8 mouse cellular contexts compared by ENCODE assay signal in the genomic region with DNA sequence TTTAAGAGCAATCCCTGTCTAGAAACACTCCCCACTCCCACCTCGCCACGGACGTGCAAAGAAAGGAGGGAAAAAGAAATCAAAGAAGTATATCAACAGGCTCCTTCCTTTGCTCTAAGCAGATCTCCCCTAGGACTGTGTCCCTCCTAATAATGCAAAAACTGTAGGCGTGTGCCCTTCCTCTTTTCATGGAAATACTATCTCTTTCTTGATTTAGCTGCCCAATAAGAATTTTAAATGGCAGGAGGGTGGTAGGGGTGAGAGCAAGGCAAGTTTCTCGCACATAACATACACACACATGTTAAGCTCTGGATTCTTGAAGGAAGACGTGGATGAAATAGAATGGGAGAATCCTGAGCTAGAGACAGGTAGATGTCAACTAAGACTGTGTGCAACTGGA. TPM values are rescaled to one million over a fixed set of nuclear protein-coding genes. Genes with fewer than 3 reads are reported as not detected.
DNase-seq lines count a peak whose midpoint lies in the region; ATAC-seq and TF ChIP-seq lines count a peak whose summit lies in the region.

No protein-coding gene starts in this region.

- H3K4me1 ChIP-seq in heart, embryonic 12.5 days (replicated peaks) = peaks cover 21% of the 10 kb centered on the region
- peaks cover 0 to 10% of the 10 kb centered on the region in 2 experiments; a peak in 2 of 4 replicates for H3K4me1 ChIP-seq in ES-E14 (ENCODE audit: control insufficient read depth in 2 of 2, insufficient read depth in 2 of 2, low read length in 2 of 2, poor library complexity in 1 of 2)
- peaks cover 39% of the 10 kb centered on the region for H3K4me1 ChIP-seq in hindbrain, embryonic 10.5 days (replicated peaks)
- H3K4me1 ChIP-seq in midbrain, embryonic 10.5 days = peaks cover 35% of the 10 kb centered on the region

- no peaks in the 10 kb centered on the region for H3K9me3 ChIP-seq in heart, embryonic 12.5 days (replicated peaks)
- H3K9me3 ChIP-seq in ES-E14 (ENCODE audit: control insufficient read depth, insufficient read depth, low read depth, low read length) = no peaks in the 10 kb centered on the region
- H3K9me3 ChIP-seq in hindbrain, embryonic 10.5 days = no peaks in the 10 kb centered on the region
- H3K9me3 ChIP-seq in midbrain, embryonic 10.5 days (replicated peaks) = no peaks in the 10 kb centered on the region

- H3K9ac ChIP-seq in heart, embryonic 12.5 days = peak overlapping the region; percentile 79; the same call in 1 of the 2 replicates
- H3K9ac ChIP-seq in ES-E14 (ENCODE audit: insufficient read depth, low read depth, low read length, poor library complexity, severe bottlenecking) = peak overlapping the region; percentile 34; the same call in 1 of the 2 replicates

- peak overlapping the region; percentile 74 for H3K4me3 ChIP-seq in heart, embryonic 12.5 days
- H3K4me3 ChIP-seq in ES-E14 (ENCODE audit: insufficient read depth in 1 of 2, low read depth in 1 of 2, low read length in 2 of 2, poor library complexity in 1 of 2, severe bottlenecking in 1 of 2) = peak overlapping the region in 1 of 2 experiments; percentile 68; a peak in 2 of 4 replicates
- H3K4me3 ChIP-seq in hindbrain, embryonic 10.5 days = peak overlapping the region; percentile 72
- peak overlapping the region; percentile 75 for H3K4me3 ChIP-seq in midbrain, embryonic 10.5 days

- no peak overlapping the region for H3K27ac ChIP-seq in heart, embryonic 12.5 days (ENCODE audit: poor library complexity, severe bottlenecking)
- no peak overlapping the region for H3K27ac ChIP-seq in ES-E14 (ENCODE audit: insufficient read depth, low read depth, low read length, poor library complexity, severe bottlenecking)
- H3K27ac ChIP-seq in hindbrain, embryonic 10.5 days = peak overlapping the region; percentile 87
- H3K27ac ChIP-seq in midbrain, embryonic 10.5 days (replicated peaks) = peak overlapping the region; percentile 85

- peak overlapping the region; percentile 93 for H3K4me2 ChIP-seq in heart, embryonic 12.5 days

- peaks cover 17% of the 10 kb centered on the region for H3K36me3 ChIP-seq in heart, embryonic 12.5 days
- peaks cover 5% of the 10 kb centered on the region; the same call in 1 of the 2 replicates for H3K36me3 ChIP-seq in ES-E14 (ENCODE audit: control insufficient read depth, insufficient read depth, low read length, poor library complexity, severe bottlenecking)
- peaks cover 23% of the 10 kb centered on the region for H3K36me3 ChIP-seq in hindbrain, embryonic 10.5 days
- peaks cover 22% of the 10 kb centered on the region for H3K36me3 ChIP-seq in midbrain, embryonic 10.5 days

- WGBS in heart, embryonic 12.5 days = 66% methylated on average over 6 of the region's 6 CpGs
- 70% methylated on average over 6 of the region's 6 CpGs for WGBS in hindbrain, embryonic 10.5 days
- 70% methylated on average over 6 of the region's 6 CpGs for WGBS in midbrain, embryonic 10.5 days

- in situ Hi-C loops in ES-E14 (cut with MboI; ENCODE audit: low sequenced_read_pairs in 2 of 2, unreplicated experiment in 2 of 2) = no loop called here

- H3K27me3 ChIP-seq in heart, embryonic 12.5 days (replicated peaks) = no peaks in the 10 kb centered on the region
- H3K27me3 ChIP-seq in hindbrain, embryonic 10.5 days (ENCODE audit: insufficient read depth, poor library complexity, severe bottlenecking) = no peaks in the 10 kb centered on the region
- H3K27me3 ChIP-seq in midbrain, embryonic 10.5 days (ENCODE audit: low read depth, poor library complexity, severe bottlenecking) = no peaks in the 10 kb centered on the region

- ATAC-seq in heart, embryonic 12.5 days (ENCODE audit: insufficient number of reproducible peaks, low FRiP score) = no peak

- DNase-seq in heart, adult 8-10 months (ENCODE audit: low spot score) = no peak
- DNase-seq in ES-E14 (ENCODE audit: low read depth, low spot score) = no peak
- DNase-seq in hindbrain, embryonic 10.5 days (ENCODE audit: low spot score) = no peak
- DNase-seq in midbrain, embryonic 10.5 days (ENCODE audit: low spot score) = no peak
- no peak for DNase-seq in urinary bladder, postnatal 14 days (ENCODE audit: low spot score)
- DNase-seq in natural killer cell, adult 2 months (ENCODE audit: low spot score in 2 of 2) = no peak
- no peak for DNase-seq in kidney, adult 8-10 months

TF ChIP-seq in ES-E14, 5 proteins besides CTCF, POLR2A, EP300 and RAD21:
- TF ChIP-seq ZC3H11A (IDR thresholded peaks at IDR 0.05; ENCODE audit: borderline replicate concordance, low read depth, low read length) (no peak), CHD2 (IDR thresholded peaks at IDR 0.05; ENCODE audit: low read depth, low read length) (no peak)

RNA-seq across cellular contexts. Expression of gene G6pc3, which starts 0.4 kb away (rescaled TPM):
- 27.1 and 28.0 TPM in 2 replicates for polyA plus RNA-seq in heart, embryonic 12.5 days (2016; fragmentation: Nextera tagmentation; extraction: Ambion mirVana)
- 10 to 100 TPM; 52.2 to 60.3 (median 58.6) TPM for total RNA-seq in heart, adult 8-10 months (2022)
- 14.2 and 16.3 TPM in 2 replicates for total RNA-seq in ES-E14 (2012; rRNA removed)
- 32.3 and 37.8 TPM in 2 replicates for polyA plus RNA-seq in hindbrain, embryonic 10.5 days (2016; fragmentation: Nextera tagmentation; extraction: Ambion mirVana)
- 39.1 and 41.5 TPM in 2 replicates for polyA plus RNA-seq in midbrain, embryonic 10.5 days (2016; fragmentation: Nextera tagmentation; extraction: Ambion mirVana)

RNA-seq across cellular contexts. Expression of gene Lsm12, which starts 3.9 kb away (rescaled TPM):
- polyA plus RNA-seq in heart, embryonic 12.5 days (2016; fragmentation: Nextera tagmentation; extraction: Ambion mirVana) = 90.9 and 94.3 TPM in 2 replicates
- 10 to 100 TPM; 45.4 to 51.9 (median 48.8) TPM for total RNA-seq in heart, adult 8-10 months (2022)
- total RNA-seq in ES-E14 (2012; rRNA removed) = 27.6 and 49.1 TPM in 2 replicates
- 119 and 148 TPM in 2 replicates for polyA plus RNA-seq in hindbrain, embryonic 10.5 days (2016; fragmentation: Nextera tagmentation; extraction: Ambion mirVana)
- polyA plus RNA-seq in midbrain, embryonic 10.5 days (2016; fragmentation: Nextera tagmentation; extraction: Ambion mirVana) = 141 and 144 TPM in 2 replicates

RNA-seq across cellular contexts. Expression of gene Tmem101, which starts 32.8 kb away (rescaled TPM):
- polyA plus RNA-seq in heart, embryonic 12.5 days (2016; fragmentation: Nextera tagmentation; extraction: Ambion mirVana) = 36.8 and 37.6 TPM in 2 replicates
- 10 to 100 TPM; 12.7 to 15.5 (median 14.9) TPM for total RNA-seq in heart, adult 8-10 months (2022)
- total RNA-seq in ES-E14 (2012; rRNA removed) = 75.3 and 98.7 TPM in 2 replicates
- polyA plus RNA-seq in hindbrain, embryonic 10.5 days (2016; fragmentation: Nextera tagmentation; extraction: Ambion mirVana) = 36.1 and 41.2 TPM in 2 replicates
- polyA plus RNA-seq in midbrain, embryonic 10.5 days (2016; fragmentation: Nextera tagmentation; extraction: Ambion mirVana) = 40.4 and 42.3 TPM in 2 replicates

RNA-seq across cellular contexts. Expression of gene Hdac5, which starts 41.0 kb away (rescaled TPM):
- 92.2 and 95.9 TPM in 2 replicates for polyA plus RNA-seq in heart, embryonic 12.5 days (2016; fragmentation: Nextera tagmentation; extraction: Ambion mirVana)
- 100 to 1,000 TPM; 114 to 136 (median 121) TPM for total RNA-seq in heart, adult 8-10 months (2022)
- total RNA-seq in ES-E14 (2012; rRNA removed) = 33.3 and 57.9 TPM in 2 replicates
- polyA plus RNA-seq in hindbrain, embryonic 10.5 days (2016; fragmentation: Nextera tagmentation; extraction: Ambion mirVana) = 70.3 and 101 TPM in 2 replicates
- polyA plus RNA-seq in midbrain, embryonic 10.5 days (2016; fragmentation: Nextera tagmentation; extraction: Ambion mirVana) = 57.3 and 68.9 TPM in 2 replicates

RNA-seq across cellular contexts. Expression of gene Nags, which starts 43.7 kb away (rescaled TPM):
- polyA plus RNA-seq in heart, embryonic 12.5 days (2016; fragmentation: Nextera tagmentation; extraction: Ambion mirVana) = 0.11 TPM in 1 of 2 replicates, not detected in the other
- total RNA-seq in heart, adult 8-10 months (2022) = under 1 TPM; 0.14 to 0.30 (median 0.22) TPM
- 0.45 and 0.90 TPM in 2 replicates for total RNA-seq in ES-E14 (2012; rRNA removed)
- 0.10 TPM in 1 of 2 replicates, not detected in the other for polyA plus RNA-seq in hindbrain, embryonic 10.5 days (2016; fragmentation: Nextera tagmentation; extraction: Ambion mirVana)
- 0.10 TPM in 1 of 2 replicates, not detected in the other for polyA plus RNA-seq in midbrain, embryonic 10.5 days (2016; fragmentation: Nextera tagmentation; extraction: Ambion mirVana)

Comparison
In these comparisons a context has a peak if more than half of its experiments do, and no peak if none do; other contexts are left out.
1. H3K27ac ChIP-seq: peak in hindbrain, embryonic 10.5 days (single experiment) and midbrain, embryonic 10.5 days (single experiment); none in heart, embryonic 12.5 days (single experiment) and ES-E14 (single experiment).